Mouse (Mus musculus) stomach, postnatal 0 days (tissue): ENCODE results near the gene Os9. TPM values are rescaled to one million over a fixed set of nuclear protein-coding genes. Genes with fewer than 3 reads are reported as not detected.
A peak's percentile ranks its signal among the peaks of the same experiment; 100 is the strongest.

Experiments used
- ATAC-seq: fragments of 200-750 bp; cut with Nextera tagmentation; 2 replicates; pipeline ENCODE4 v1.8.0; 2017; ENCODE audit not compliant: low FRiP score, low TSS enrichment
- DNase-seq: peaks from one replicate; pipeline ENCODE4 v3.0.0-alpha.2; 2016; ENCODE audit warnings: low spot score
- H3K27ac ChIP-seq: fragments of 300-500 bp; sonication (generic); replicated peaks from 2 replicates; pipeline ENCODE4 v1.5.1; 2014; ENCODE audit warnings: mild to moderate bottlenecking, control low read depth
- H3K27me3 ChIP-seq: fragments of 300-500 bp; sonication (generic); 2 replicates; pipeline ENCODE4 v1.6.1; 2014; ENCODE audit warnings: low read length; ENCODE audit not compliant: control insufficient read depth, insufficient read depth
- H3K36me3 ChIP-seq: fragments of 300-500 bp; sonication (generic); 2 replicates; pipeline ENCODE4 v1.6.1; 2014; ENCODE audit warnings: low read length, mixed read lengths; ENCODE audit not compliant: control insufficient read depth, insufficient read depth
- H3K4me1 ChIP-seq: fragments of 300-500 bp; sonication (generic); replicated peaks from 2 replicates; pipeline ENCODE4 v1.6.1; 2014; ENCODE audit warnings: antibody characterized with exemption; ENCODE audit not compliant: control insufficient read depth, insufficient read depth
- H3K4me2 ChIP-seq: fragments of 300-500 bp; sonication (generic); replicated peaks from 2 replicates; pipeline ENCODE4 v1.6.1; 2014; ENCODE audit warnings: low read depth, mild to moderate bottlenecking, control low read depth, moderate library complexity
- H3K4me3 ChIP-seq: fragments of 300-500 bp; sonication (generic); 2 replicates; pipeline ENCODE4 v1.5.1; 2014; ENCODE audit warnings: low read depth, low read length, control low read depth
- H3K9ac ChIP-seq: fragments of 300-500 bp; sonication (generic); 2 replicates; pipeline ENCODE4 v1.6.1; 2014; ENCODE audit warnings: mild to moderate bottlenecking, low read length, control low read depth, mixed read lengths
- H3K9me3 ChIP-seq: fragments of 300-500 bp; sonication (generic); 2 replicates; pipeline ENCODE4 v1.6.1; 2016; ENCODE audit warnings: low read length; ENCODE audit not compliant: control insufficient read depth
- CTCF ChIP-seq: IDR thresholded peaks from 2 replicates; pipeline ENCODE4 v1.5.1; 2016; ENCODE audit warnings: antibody characterized with exemption, low read depth, mild to moderate bottlenecking, moderate library complexity
- EP300 ChIP-seq: optimal IDR thresholded peaks from 2 replicates; pipeline ENCODE3; 2016; ENCODE audit warnings: antibody characterized with exemption
- WGBS: fragments of 180-500 bp; shearing (Covaris S2); extraction: QIAGEN DNeasy Blood & Tissue Kit; methylation state at CpG from one replicate; pipeline ENCODE4 v1.1.7; 2014; 5-methylcytosine and 5-hydroxymethylcytosine counted together
- polyA plus RNA-seq: library from polyadenylated mRNA; unstranded; fragments of >200 nt; fragmentation: Nextera tagmentation; extraction: Ambion mirVana; gene quantifications from 2 replicates; pipeline ENCODE4 v1.2.1, GENCODE M21; 2015

Os9 gene
- polyA plus RNA-seq, 1 experiment from 2014 or later = 81.9 TPM

DNA sequence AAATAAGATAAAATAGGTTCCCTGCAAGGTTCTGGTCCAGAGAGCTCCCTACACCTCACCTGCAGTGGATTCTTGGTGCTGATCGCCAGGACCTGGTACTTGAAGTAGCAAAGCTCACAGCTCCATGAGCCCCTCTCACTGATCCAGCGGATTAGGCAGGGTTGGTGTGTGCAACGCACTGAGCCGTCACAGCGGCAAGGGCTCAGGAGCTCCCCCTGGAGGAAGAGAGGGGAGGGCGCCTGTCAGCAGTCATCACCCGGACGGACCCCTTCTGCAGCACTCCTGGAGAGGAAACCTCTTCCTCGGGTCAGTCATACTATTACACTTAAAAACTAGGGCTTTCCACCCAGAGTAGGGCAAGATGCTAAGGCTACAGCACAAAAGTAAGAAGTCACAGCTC, 62.8 kb downstream of the Os9 start:
- Histone ChIP-seq H3K4me2 (peak overlapping the region; percentile 100), H3K4me3 (no peak overlapping the region), H3K27me3 (no peaks in the 10 kb centered on the region), H3K9me3 (no peaks in the 10 kb centered on the region), H3K36me3 (peaks cover 6% of the 10 kb centered on the region; the same call in 1 of the 2 replicates), H3K4me1 (0 out of 2 replicates have a peak, but pooled peaks cover 4% of the 10 kb centered on the region), H3K9ac (no peak overlapping the region), H3K27ac (no peak overlapping the region)
- WGBS = 4% methylated on average over 9 of the region's 9 CpGs
- peak; percentile 78 for DNase-seq
- ATAC-seq = no peak
- TF ChIP-seq EP300 (no peak), CTCF (peak; percentile 95)

DNA sequence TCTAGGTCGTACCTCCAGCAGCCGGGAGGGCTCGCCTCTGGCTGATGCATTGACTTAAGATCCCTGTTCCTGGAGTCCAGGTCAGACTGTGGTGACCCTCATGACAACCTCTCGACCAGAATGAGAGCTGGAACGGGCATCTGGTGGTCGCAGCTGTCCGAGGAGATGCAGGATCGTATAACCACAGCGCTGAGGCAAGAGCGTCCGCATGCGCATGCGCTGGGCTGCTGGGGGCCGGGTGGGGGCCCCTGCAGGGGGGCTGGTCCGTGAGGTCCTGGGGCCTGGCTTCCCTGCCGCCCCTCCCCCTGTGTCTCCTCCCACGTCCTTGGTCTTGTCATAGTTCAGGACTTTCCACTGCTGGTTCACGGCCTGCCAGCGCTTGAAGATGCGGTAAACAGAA, 64.4 kb downstream of the Os9 start:
- Histone ChIP-seq H3K36me3 (peaks cover 6% of the 10 kb centered on the region; the same call in 1 of the 2 replicates), H3K4me2 (no peak overlapping the region), H3K27ac (no peak overlapping the region), H3K4me3 (no peak overlapping the region), H3K9me3 (no peaks in the 10 kb centered on the region), H3K27me3 (no peaks in the 10 kb centered on the region), H3K4me1 (0 out of 2 replicates have a peak, but pooled peaks cover 2% of the 10 kb centered on the region), H3K9ac (no peak overlapping the region)
- 80% methylated on average over 17 of the region's 20 CpGs for WGBS
- no peak for DNase-seq
- ATAC-seq = no peak
- TF ChIP-seq CTCF (no peak), EP300 (no peak)

DNA sequence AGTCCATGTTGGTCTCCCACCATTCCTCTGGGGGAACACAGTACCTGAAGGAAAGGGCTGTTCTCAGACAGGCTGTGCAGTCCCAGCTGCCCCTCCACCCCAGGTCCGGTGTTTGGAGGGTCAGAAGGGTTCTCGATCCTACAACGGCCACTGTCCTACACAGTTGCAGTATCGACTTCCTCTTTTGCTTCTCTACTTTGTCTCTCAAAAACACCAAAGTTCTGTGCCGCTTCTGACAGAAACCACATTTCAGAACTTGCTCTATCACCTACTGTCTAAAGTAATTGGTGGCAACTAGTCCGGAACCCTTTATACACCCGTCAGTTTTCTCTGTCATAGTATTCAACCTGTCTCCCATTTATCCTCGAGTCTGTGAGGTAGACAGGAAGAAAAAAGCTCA, 65.5 kb downstream of the Os9 start:
- no peak for DNase-seq
- Histone ChIP-seq H3K9ac (no peak overlapping the region), H3K4me1 (0 out of 2 replicates have a peak, but pooled peaks cover 2% of the 10 kb centered on the region), H3K27me3 (no peaks in the 10 kb centered on the region), H3K27ac (no peak overlapping the region), H3K4me2 (no peak overlapping the region), H3K9me3 (no peaks in the 10 kb centered on the region), H3K4me3 (no peak overlapping the region), H3K36me3 (peaks cover 6% of the 10 kb centered on the region; the same call in 1 of the 2 replicates)
- 81% methylated on average over 8 of the region's 8 CpGs for WGBS
- no peak for TF ChIP-seq CTCF
- TF ChIP-seq EP300 = no peak
- ATAC-seq = no peak

DNA sequence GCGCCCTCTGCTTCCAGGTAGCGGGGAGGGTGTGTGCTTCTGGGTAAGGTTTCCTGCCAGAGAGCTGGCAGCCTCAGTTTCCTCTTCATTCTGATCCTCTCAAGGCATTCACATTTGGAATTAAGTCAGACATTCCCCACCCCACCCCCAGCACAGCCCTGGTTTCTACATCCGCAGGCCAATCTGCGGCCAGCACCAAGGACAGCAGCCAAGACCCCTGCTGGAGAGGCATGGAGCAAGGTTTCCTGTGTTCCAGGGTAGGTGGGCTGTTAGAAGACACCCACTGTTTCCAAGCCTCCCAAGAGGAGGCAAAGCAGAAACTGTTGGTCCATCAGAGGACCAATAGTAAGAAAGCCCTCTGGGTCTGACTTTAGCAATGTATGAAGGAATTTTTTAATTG, 66.3 kb downstream of the Os9 start:
- WGBS = 70% methylated on average over 4 of the region's 4 CpGs
- peaks cover 3% of the 10 kb centered on the region; the same call in 1 of the 2 replicates for H3K27me3 ChIP-seq
- peaks cover 6% of the 10 kb centered on the region; the same call in 1 of the 2 replicates for H3K36me3 ChIP-seq
- no peaks in the 10 kb centered on the region for H3K4me1 ChIP-seq
- ATAC-seq (no peak), DNase-seq (no peak)
- H3K27ac ChIP-seq = no peak overlapping the region
- H3K4me2 ChIP-seq = no peak overlapping the region
- no peaks in the 10 kb centered on the region for H3K9me3 ChIP-seq
- no peak overlapping the region for H3K4me3 ChIP-seq
- TF ChIP-seq CTCF = peak; percentile 8; the same call in 1 of the 2 replicates
- TF ChIP-seq EP300 = no peak
- no peak overlapping the region for H3K9ac ChIP-seq

DNA sequence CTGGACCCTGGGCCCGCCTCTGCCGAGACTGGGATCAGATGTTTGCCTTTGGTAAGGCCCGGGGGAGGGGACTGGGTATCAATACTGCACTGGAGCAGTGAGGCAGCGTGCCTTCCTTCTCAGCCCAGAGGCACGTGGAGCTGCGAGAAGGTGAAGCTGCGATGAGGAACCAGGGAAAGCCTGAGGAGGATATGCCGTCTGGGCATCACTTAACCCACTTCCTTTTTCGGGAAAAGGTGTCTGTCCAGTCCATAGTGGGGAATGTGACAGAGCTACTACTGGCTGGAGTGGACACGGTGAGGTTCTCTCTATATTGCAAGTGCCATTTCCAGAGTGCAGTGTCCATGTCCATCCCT, 70.8 kb downstream of the Os9 start:
- Histone ChIP-seq H3K4me2 (no peak overlapping the region), H3K9me3 (no peaks in the 10 kb centered on the region), H3K4me1 (peaks cover 5% of the 10 kb centered on the region; the same call in 1 of the 2 replicates), H3K36me3 (no peaks in the 10 kb centered on the region; the same call in 1 of the 2 replicates), H3K27me3 (peaks cover 4% of the 10 kb centered on the region; the same call in 1 of the 2 replicates), H3K4me3 (no peak overlapping the region), H3K27ac (no peak overlapping the region), H3K9ac (no peak overlapping the region)
- ATAC-seq (peak; percentile 18; the same call in 1 of the 2 replicates), DNase-seq (no peak)
- TF ChIP-seq CTCF (no peak), EP300 (no peak)
- 17% methylated on average over 10 of the region's 10 CpGs for WGBS

- peak; percentile 63 for TF ChIP-seq CTCF
- TF ChIP-seq EP300 = no peak
- Histone ChIP-seq H3K27ac (no peak overlapping the region), H3K9me3 (no peaks in the 10 kb centered on the region), H3K27me3 (peaks cover 4% of the 10 kb centered on the region; the same call in 1 of the 2 replicates), H3K36me3 (no peaks in the 10 kb centered on the region; the same call in 1 of the 2 replicates), H3K9ac (0 out of 2 replicates have a peak overlapping the region, but pooled peaks have one; percentile 13), H3K4me2 (peak overlapping the region; percentile 55), H3K4me3 (peak overlapping the region; percentile 28), H3K4me1 (peaks cover 5% of the 10 kb centered on the region; the same call in 1 of the 2 replicates)
- peak; percentile 61 for DNase-seq
- peak; percentile 43 for ATAC-seq
- WGBS = 1% methylated on average over 29 of the region's 29 CpGs
These were observed 71.4 kb downstream of the Os9 start for GRCm38 (mm10) chr10:127049395-127050118.
